Mouse (Mus musculus): ENCODE measurements at regions not wholly inside any gene's neighbourhood (a gene's known extent, or its start where the extent isn't known, plus 50 kb on each side); places are given as distances from the start of the nearest gene placed in this dataset.

GRCm38 (mm10) chr1:96732366-96732765, 139.6 kb downstream of the Slco4c1 start:
- Histone ChIP-seq H3K9me3 (ENCODE audit: control insufficient read depth, low read length) (no peaks in the 10 kb centered on the region), H3K27ac (ENCODE audit: low read length) (no peak overlapping the region), H3K4me3 (ENCODE audit: low read length) (no peak overlapping the region), H3K9ac (ENCODE audit: low read length) (no peak overlapping the region), H3K36me3 (ENCODE audit: control insufficient read depth, insufficient read depth, low read length) (no peaks in the 10 kb centered on the region), H3K27me3 (ENCODE audit: control insufficient read depth, insufficient read depth, low read depth, low read length) (no peaks in the 10 kb centered on the region), H3K4me1 (replicated peaks; ENCODE audit: control insufficient read depth, insufficient read depth, low read length) (no peaks in the 10 kb centered on the region), H3K4me2 (ENCODE audit: low read depth, low read length) (no peak overlapping the region)
- ATAC-seq (ENCODE audit: low read depth): peak; percentile 86
- 38% methylated on average over 1 of the region's 1 CpGs for WGBS

GRCm38 (mm10) chr1:96731848-96732247, 140.1 kb downstream of the Slco4c1 start:
- Histone ChIP-seq H3K36me3 (ENCODE audit: control insufficient read depth, insufficient read depth, low read length) (no peaks in the 10 kb centered on the region), H3K4me2 (ENCODE audit: low read depth, low read length) (no peak overlapping the region), H3K9ac (ENCODE audit: low read length) (no peak overlapping the region), H3K27me3 (ENCODE audit: control insufficient read depth, insufficient read depth, low read depth, low read length) (no peaks in the 10 kb centered on the region), H3K4me1 (replicated peaks; ENCODE audit: control insufficient read depth, insufficient read depth, low read length) (no peaks in the 10 kb centered on the region), H3K9me3 (ENCODE audit: control insufficient read depth, low read length) (no peaks in the 10 kb centered on the region), H3K27ac (ENCODE audit: low read length) (no peak overlapping the region), H3K4me3 (ENCODE audit: low read length) (no peak overlapping the region)
- peak; percentile 71 for ATAC-seq (ENCODE audit: low read depth)

Measured in lung, embryonic 16.5 days (tissue).